Mouse (Mus musculus): ENCODE data around the gene Trpm4. TPM values are rescaled to one million over a fixed set of nuclear protein-coding genes. Genes with fewer than 3 reads are reported as not detected.
A peak's percentile ranks its signal among the peaks of the same experiment; 100 is the strongest.

Gene Trpm4
- total and polyA plus RNA-seq, 2 experiments from 2014 or later: 10.4 to 22.6 TPM

GRCm38 (mm10) chr7:45313495-45313894, 20.1 kb downstream of the Trpm4 start:
- Histone ChIP-seq H3K4me2 (ENCODE audit: low read depth, low read length, poor library complexity, severe bottlenecking) (no peak overlapping the region), H3K9ac (replicated peaks; ENCODE audit: low read length, poor library complexity, severe bottlenecking) (no peak overlapping the region), H3K4me3 (ENCODE audit: low read depth, low read length) (no peak overlapping the region), H3K27me3 (ENCODE audit: insufficient read depth, low read length) (no peaks in the 10 kb centered on the region), H3K36me3 (ENCODE audit: insufficient read depth, low read length) (peaks cover 13% of the 10 kb centered on the region), H3K27ac (ENCODE audit: low read depth, low read length) (0 out of 2 replicates have a peak overlapping the region, but pooled peaks have one; percentile 18), H3K4me1 (ENCODE audit: insufficient read depth, low read length) (no peaks in the 10 kb centered on the region), H3K9me3 (ENCODE audit: low read length) (no peaks in the 10 kb centered on the region)
- no peak for TF ChIP-seq CTCF (IDR thresholded peaks at IDR 0.05)
- DNase-seq (ENCODE audit: low spot score): no peak
- WGBS: 40% methylated on average over 9 of the region's 9 CpGs
- no peak for ATAC-seq (ENCODE audit: low FRiP score)

- H3K9me3 ChIP-seq (ENCODE audit: low read length): no peaks in the 10 kb centered on the region
- peak; percentile 29 for DNase-seq (ENCODE audit: low spot score)
- H3K36me3 ChIP-seq (ENCODE audit: insufficient read depth, low read length): peaks cover 12% of the 10 kb centered on the region; the same call in 1 of the 2 replicates
- no peaks in the 10 kb centered on the region for H3K27me3 ChIP-seq (ENCODE audit: insufficient read depth, low read length)
- no peak for ATAC-seq (ENCODE audit: low FRiP score)
- H3K4me3 ChIP-seq (ENCODE audit: low read depth, low read length): no peak overlapping the region
- no peaks in the 10 kb centered on the region for H3K4me1 ChIP-seq (ENCODE audit: insufficient read depth, low read length)
- WGBS: 32% methylated on average over 10 of the region's 10 CpGs
- TF ChIP-seq CTCF (IDR thresholded peaks at IDR 0.05): no peak
- H3K27ac ChIP-seq (ENCODE audit: low read depth, low read length): 0 out of 2 replicates have a peak overlapping the region, but pooled peaks have one; percentile 18
- no peak overlapping the region for H3K4me2 ChIP-seq (ENCODE audit: low read depth, low read length, poor library complexity, severe bottlenecking)
- H3K9ac ChIP-seq (replicated peaks; ENCODE audit: low read length, poor library complexity, severe bottlenecking): no peak overlapping the region
Observed at GRCm38 (mm10) chr7:45312686-45313453, 20.7 kb downstream of the Trpm4 start.

- Histone ChIP-seq H3K4me1 (ENCODE audit: insufficient read depth, low read length) (no peaks in the 10 kb centered on the region), H3K36me3 (ENCODE audit: insufficient read depth, low read length) (peaks cover 7% of the 10 kb centered on the region; the same call in 1 of the 2 replicates), H3K4me2 (ENCODE audit: low read depth, low read length, poor library complexity, severe bottlenecking) (no peak overlapping the region), H3K27me3 (ENCODE audit: insufficient read depth, low read length) (no peaks in the 10 kb centered on the region), H3K27ac (ENCODE audit: low read depth, low read length) (no peak overlapping the region), H3K4me3 (ENCODE audit: low read depth, low read length) (no peak overlapping the region), H3K9ac (replicated peaks; ENCODE audit: low read length, poor library complexity, severe bottlenecking) (no peak overlapping the region), H3K9me3 (ENCODE audit: low read length) (no peaks in the 10 kb centered on the region)
- TF ChIP-seq CTCF (IDR thresholded peaks at IDR 0.05): no peak
- DNase-seq (ENCODE audit: low spot score) (no peak), ATAC-seq (ENCODE audit: low FRiP score) (no peak)
- 73% methylated on average over 8 of the region's 8 CpGs for WGBS
Observed at GRCm38 (mm10) chr7:45312023-45312422, 21.6 kb downstream of the Trpm4 start.

GRCm38 (mm10) chr7:45309455-45309854, 24.1 kb downstream of the Trpm4 start:
- TF ChIP-seq CTCF (IDR thresholded peaks at IDR 0.05): peak; percentile 74
- no peaks in the 10 kb centered on the region for H3K4me1 ChIP-seq (ENCODE audit: insufficient read depth, low read length)
- H3K4me3 ChIP-seq (ENCODE audit: low read depth, low read length): no peak overlapping the region
- DNase-seq (ENCODE audit: low spot score) (peak; percentile 53), ATAC-seq (ENCODE audit: low FRiP score) (no peak)
- H3K27me3 ChIP-seq (ENCODE audit: insufficient read depth, low read length): no peaks in the 10 kb centered on the region
- H3K36me3 ChIP-seq (ENCODE audit: insufficient read depth, low read length): peaks cover 7% of the 10 kb centered on the region; the same call in 1 of the 2 replicates
- H3K9ac ChIP-seq (replicated peaks; ENCODE audit: low read length, poor library complexity, severe bottlenecking): no peak overlapping the region
- H3K9me3 ChIP-seq (ENCODE audit: low read length): no peaks in the 10 kb centered on the region
- WGBS: 11% methylated on average over 9 of the region's 9 CpGs
- H3K4me2 ChIP-seq (ENCODE audit: low read depth, low read length, poor library complexity, severe bottlenecking): no peak overlapping the region
- H3K27ac ChIP-seq (ENCODE audit: low read depth, low read length): no peak overlapping the region

- Histone ChIP-seq H3K27me3 (ENCODE audit: insufficient read depth, low read length) (no peaks in the 10 kb centered on the region), H3K4me3 (ENCODE audit: low read depth, low read length) (no peak overlapping the region), H3K27ac (ENCODE audit: low read depth, low read length) (no peak overlapping the region), H3K9me3 (ENCODE audit: low read length) (no peaks in the 10 kb centered on the region), H3K4me2 (ENCODE audit: low read depth, low read length, poor library complexity, severe bottlenecking) (no peak overlapping the region), H3K36me3 (ENCODE audit: insufficient read depth, low read length) (peaks cover 7% of the 10 kb centered on the region; the same call in 1 of the 2 replicates), H3K9ac (replicated peaks; ENCODE audit: low read length, poor library complexity, severe bottlenecking) (no peak overlapping the region), H3K4me1 (ENCODE audit: insufficient read depth, low read length) (no peaks in the 10 kb centered on the region)
- TF ChIP-seq CTCF (IDR thresholded peaks at IDR 0.05): no peak
- no peak for DNase-seq (ENCODE audit: low spot score)
- WGBS: 73% methylated on average over 15 of the region's 15 CpGs
- no peak; the same call in 1 of the 2 replicates for ATAC-seq (ENCODE audit: low FRiP score)
Observed at GRCm38 (mm10) chr7:45308551-45309240, 24.9 kb downstream of the Trpm4 start.

- H3K9me3 ChIP-seq (ENCODE audit: low read length): no peaks in the 10 kb centered on the region
- peak overlapping the region; percentile 36; the same call in 1 of the 2 replicates for H3K9ac ChIP-seq (replicated peaks; ENCODE audit: low read length, poor library complexity, severe bottlenecking)
- DNase-seq (ENCODE audit: low spot score) (peak; percentile 76), ATAC-seq (ENCODE audit: low FRiP score) (peak; percentile 61)
- peaks cover 12% of the 10 kb centered on the region; the same call in 1 of the 2 replicates for H3K36me3 ChIP-seq (ENCODE audit: insufficient read depth, low read length)
- peak; percentile 88 for TF ChIP-seq CTCF (IDR thresholded peaks at IDR 0.05)
- H3K27ac ChIP-seq (ENCODE audit: low read depth, low read length): no peak overlapping the region
- peaks cover 4% of the 10 kb centered on the region; the same call in 1 of the 2 replicates for H3K4me1 ChIP-seq (ENCODE audit: insufficient read depth, low read length)
- 8% methylated on average over 17 of the region's 17 CpGs for WGBS
- H3K4me2 ChIP-seq (ENCODE audit: low read depth, low read length, poor library complexity, severe bottlenecking): peak overlapping the region; percentile 35
- no peaks in the 10 kb centered on the region for H3K27me3 ChIP-seq (ENCODE audit: insufficient read depth, low read length)
- peak overlapping the region; percentile 9; the same call in 1 of the 2 replicates for H3K4me3 ChIP-seq (ENCODE audit: low read depth, low read length)
Observed at GRCm38 (mm10) chr7:45305275-45305674, 28.3 kb downstream of the Trpm4 start.

Data from midbrain, postnatal 0 days (tissue).